Mouse (Mus musculus): ENCODE results near the gene Olfr733.

The Olfr733 gene

GRCm38 (mm10) chr14:50301422-50301821 is at the start of gene Olfr733:
Gene Olfr733, minus strand, starts transcription at chr14:50301522.
- DNase-seq: no peak

GRCm38 (mm10) chr14:50348796-50349195 is 47.5 kb upstream of the Olfr733 start, which contains the start of gene Olfr735:
Gene Olfr735, minus strand, starts transcription at chr14:50348872.
- no peak for DNase-seq

- no peak for DNase-seq
Observed at GRCm38 (mm10) chr14:50326661-50327060, 25.3 kb upstream of the Olfr733 start, which contains the start of gene Olfr734. Gene Olfr734, minus strand, starts transcription at chr14:50326761.

GRCm38 (mm10) chr14:50284106-50284505 is 17.2 kb downstream of the Olfr733 start, which contains the start of gene Olfr732:
Gene Olfr732, minus strand, starts transcription at chr14:50284206.
- no peak for DNase-seq
